Mouse (Mus musculus) liver, embryonic 16.5 days (tissue): ENCODE data around the gene Isyna1. TPM values are rescaled to one million over a fixed set of nuclear protein-coding genes. Genes with fewer than 3 reads are reported as not detected.

Source experiments
- ATAC-seq: fragments of 200-750 bp; cut with Nextera tagmentation; 2 replicates; pipeline ENCODE4 v1.8.0; 2017; ENCODE audit warnings: low read depth, mild to moderate bottlenecking, moderate number of reproducible peaks, moderate library complexity
- H3K27ac ChIP-seq: fragments of 300-500 bp; sonication (generic); 2 replicates; pipeline ENCODE4 v1.5.1; 2014; ENCODE audit warnings: mild to moderate bottlenecking, low read length
- H3K27me3 ChIP-seq: fragments of 300-500 bp; sonication (generic); 2 replicates; pipeline ENCODE4 v1.6.1; 2014; ENCODE audit warnings: low read depth, low read length, mixed read lengths; ENCODE audit not compliant: control insufficient read depth, insufficient read depth
- H3K36me3 ChIP-seq: fragments of 300-500 bp; sonication (generic); 2 replicates; pipeline ENCODE4 v1.6.1; 2014; ENCODE audit warnings: mild to moderate bottlenecking; ENCODE audit not compliant: control insufficient read depth, insufficient read depth
- H3K4me1 ChIP-seq: fragments of 300-500 bp; sonication (generic); 2 replicates; pipeline ENCODE4 v1.6.1; 2014; ENCODE audit warnings: low read depth, low read length, mixed read lengths; ENCODE audit not compliant: control insufficient read depth
- H3K4me2 ChIP-seq: fragments of 300-500 bp; sonication (generic); 2 replicates; pipeline ENCODE4 v1.6.1; 2014; ENCODE audit warnings: low read depth, low read length, mixed read lengths
- H3K4me3 ChIP-seq: fragments of 300-500 bp; sonication (generic); 2 replicates; pipeline ENCODE4 v1.5.1; 2014; ENCODE audit warnings: low read depth, mild to moderate bottlenecking, low read length
- H3K9ac ChIP-seq: fragments of 300-500 bp; sonication (generic); 2 replicates; pipeline ENCODE4 v1.6.1; 2014; ENCODE audit warnings: low read depth, low read length
- H3K9me3 ChIP-seq: fragments of 300-500 bp; sonication (generic); replicated peaks from 2 replicates; pipeline ENCODE4 v1.6.1; 2016; ENCODE audit warnings: low read length; ENCODE audit not compliant: control insufficient read depth
- WGBS: fragments of 180-500 bp; shearing (Covaris S2); extraction: QIAGEN DNeasy Blood & Tissue Kit; methylation state at CpG from one replicate; pipeline ENCODE4 v1.1.7; 2014; ENCODE audit not compliant: insufficient replicate concordance; 5-methylcytosine and 5-hydroxymethylcytosine counted together
- polyA plus RNA-seq: library from polyadenylated mRNA; unstranded; fragments of >200 nt; fragmentation: Nextera tagmentation; extraction: Ambion mirVana; gene quantifications from 2 replicates; pipeline ENCODE4 v1.2.1, GENCODE M21; 2015

Gene Isyna1
- polyA plus RNA-seq, 1 experiment from 2014 or later = 35.0 TPM

- Histone ChIP-seq H3K36me3 (no peaks in the 10 kb centered on the region), H3K4me3 (peak overlapping the region; percentile 76), H3K9me3 (no peaks in the 10 kb centered on the region), H3K27me3 (peaks cover 12% of the 10 kb centered on the region), H3K27ac (no peak overlapping the region), H3K4me1 (peaks cover 55% of the 10 kb centered on the region), H3K9ac (peak overlapping the region; percentile 81), H3K4me2 (peak overlapping the region; percentile 93)
- WGBS = 54% methylated on average over 18 of the region's 18 CpGs
- ATAC-seq = no peak
These were observed 12.8 kb downstream of the Isyna1 start for GRCm38 (mm10) chr8:70606780-70607602.

GRCm38 (mm10) chr8:70607603-70607897 is 13.4 kb downstream of the Isyna1 start:
- peaks cover 58% of the 10 kb centered on the region for H3K4me1 ChIP-seq
- H3K9ac ChIP-seq = peak overlapping the region; percentile 81
- H3K4me3 ChIP-seq = peak overlapping the region; percentile 76
- ATAC-seq = no peak
- H3K9me3 ChIP-seq = no peaks in the 10 kb centered on the region
- 12% methylated on average over 6 of the region's 6 CpGs for WGBS
- peak overlapping the region; percentile 93 for H3K4me2 ChIP-seq
- H3K36me3 ChIP-seq = no peaks in the 10 kb centered on the region
- peaks cover 12% of the 10 kb centered on the region for H3K27me3 ChIP-seq
- peak overlapping the region; percentile 65; the same call in 1 of the 2 replicates for H3K27ac ChIP-seq

GRCm38 (mm10) chr8:70607898-70608748 is 13.9 kb downstream of the Isyna1 start:
- peak overlapping the region; percentile 81 for H3K9ac ChIP-seq
- peak overlapping the region; percentile 65 for H3K27ac ChIP-seq
- WGBS = under 1% methylated on average over 76 of the region's 84 CpGs
- peaks cover 58% of the 10 kb centered on the region for H3K4me1 ChIP-seq
- H3K27me3 ChIP-seq = peaks cover 12% of the 10 kb centered on the region
- H3K4me3 ChIP-seq = peak overlapping the region; percentile 76
- peak; percentile 25; the same call in 1 of the 2 replicates for ATAC-seq
- H3K4me2 ChIP-seq = peak overlapping the region; percentile 93
- no peaks in the 10 kb centered on the region for H3K36me3 ChIP-seq
- no peaks in the 10 kb centered on the region for H3K9me3 ChIP-seq

DNA sequence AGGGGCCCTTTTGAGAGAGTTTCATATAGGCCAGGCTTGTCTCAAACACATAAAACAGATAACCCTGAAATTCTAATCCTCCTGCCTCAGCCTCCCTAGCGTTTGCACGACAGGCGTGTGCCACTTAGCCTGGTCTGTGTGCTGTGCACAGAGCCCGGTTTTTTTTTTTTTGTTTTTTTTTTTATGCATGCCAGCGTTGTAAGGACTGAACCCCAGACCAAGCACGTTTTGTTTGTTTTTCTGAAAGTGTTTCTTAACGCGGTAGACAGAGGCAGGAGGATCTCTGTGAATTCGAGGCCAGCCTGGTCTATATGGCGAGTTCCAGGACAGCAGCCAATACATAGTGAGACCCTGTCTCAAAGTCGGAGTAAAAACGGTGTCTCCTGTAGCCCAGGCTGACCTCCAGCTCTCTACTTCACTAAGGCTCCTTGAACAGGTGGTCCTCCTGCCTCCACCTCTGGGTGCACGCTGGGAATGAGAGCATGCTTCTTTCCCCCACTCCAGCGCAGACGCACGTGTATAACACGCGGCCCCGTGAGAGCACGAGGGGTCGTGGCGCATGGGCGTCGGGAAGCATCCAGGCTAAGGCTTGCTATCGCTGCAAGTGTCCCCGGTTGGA is 14.7 kb downstream of the Isyna1 start, which contains the start of gene Ssbp4:
Gene Ssbp4, minus strand, starts transcription at position 124 of the 619 bp plus-strand sequence.
- peaks cover 12% of the 10 kb centered on the region for H3K27me3 ChIP-seq
- H3K9me3 ChIP-seq = no peaks in the 10 kb centered on the region
- H3K9ac ChIP-seq = peak within 1 kb of the TSS; percentile 81
- ATAC-seq = no peak
- H3K36me3 ChIP-seq = no peaks in the 10 kb centered on the region
- H3K4me1 ChIP-seq = peaks cover 58% of the 10 kb centered on the region
- H3K4me2 ChIP-seq = peak within 1 kb of the TSS; percentile 93
- whole genome bisulfite sequencing = 2% methylated on average over 26 of the region's 26 CpGs
- peak within 1 kb of the TSS; percentile 76 for H3K4me3 ChIP-seq
- H3K27ac ChIP-seq = peak within 1 kb of the TSS; percentile 89

GRCm38 (mm10) chr8:70609368-70609848 is 15.2 kb downstream of the Isyna1 start:
- H3K4me3 ChIP-seq = peak overlapping the region; percentile 67
- H3K27ac ChIP-seq = peak overlapping the region; percentile 89
- peak; percentile 48 for ATAC-seq
- peak overlapping the region; percentile 93 for H3K4me2 ChIP-seq
- 1% methylated on average over 39 of the region's 39 CpGs for WGBS
- no peaks in the 10 kb centered on the region for H3K36me3 ChIP-seq
- peaks cover 12% of the 10 kb centered on the region for H3K27me3 ChIP-seq
- H3K9me3 ChIP-seq = no peaks in the 10 kb centered on the region
- peak overlapping the region; percentile 55 for H3K9ac ChIP-seq
- H3K4me1 ChIP-seq = peaks cover 60% of the 10 kb centered on the region

GRCm38 (mm10) chr8:70609849-70610795 is 15.9 kb downstream of the Isyna1 start:
- no peaks in the 10 kb centered on the region for H3K36me3 ChIP-seq
- WGBS = under 1% methylated on average over 43 of the region's 45 CpGs
- ATAC-seq = peak; percentile 66
- peaks cover 12% of the 10 kb centered on the region for H3K27me3 ChIP-seq
- peak overlapping the region; percentile 93 for H3K4me2 ChIP-seq
- H3K4me3 ChIP-seq = peak overlapping the region; percentile 67
- peaks cover 61% of the 10 kb centered on the region for H3K4me1 ChIP-seq
- H3K27ac ChIP-seq = peak overlapping the region; percentile 89
- no peaks in the 10 kb centered on the region for H3K9me3 ChIP-seq
- peak overlapping the region; percentile 55 for H3K9ac ChIP-seq

- Histone ChIP-seq H3K9ac (peak overlapping the region; percentile 74), H3K27me3 (peaks cover 12% of the 10 kb centered on the region), H3K27ac (peak overlapping the region; percentile 89), H3K36me3 (no peaks in the 10 kb centered on the region), H3K4me2 (peak overlapping the region; percentile 93), H3K9me3 (no peaks in the 10 kb centered on the region), H3K4me3 (peak overlapping the region; percentile 67), H3K4me1 (peaks cover 64% of the 10 kb centered on the region)
- under 1% methylated on average over 54 of the region's 54 CpGs for WGBS
- peak; percentile 41 for ATAC-seq
These were observed 16.9 kb downstream of the Isyna1 start for GRCm38 (mm10) chr8:70610796-70611771.
